Mouse (Mus musculus) CH12.LX (cell line): ENCODE data around the gene Hibadh. TPM values are rescaled to one million over a fixed set of nuclear protein-coding genes. Genes with fewer than 3 reads are reported as not detected.

Experiments
- DNase-seq: peaks from one replicate; pipeline ENCODE4 v3.0.0-alpha.2; 2013; ENCODE audit errors: extremely low read depth
- H3K27ac ChIP-seq: 2 replicates; pipeline ENCODE4 v1.5.1; 2012; ENCODE audit warnings: low read depth, mild to moderate bottlenecking, control low read depth, moderate library complexity; ENCODE audit not compliant: insufficient read depth
- H3K27me3 ChIP-seq: replicated peaks from 2 replicates; pipeline ENCODE3; 2012; ENCODE audit warnings: inconsistent platforms
- H3K36me3 ChIP-seq, 2 experiments: replicated peaks in 1 of 2; 2 replicates each; pipeline versions ENCODE3 to v1.6.1; 2012; ENCODE audit warnings: inconsistent platforms in 1 of 2, low read length in 1 of 2, mild to moderate bottlenecking in 1 of 2, mixed read lengths in 1 of 2, moderate library complexity in 1 of 2; ENCODE audit not compliant: control insufficient read depth in 1 of 2, insufficient read depth in 1 of 2
- H3K4me1 ChIP-seq, 2 experiments: 2 replicates each; pipeline ENCODE4 v1.6.1; 2012; ENCODE audit warnings: inconsistent platforms in 1 of 2, moderate library complexity in 1 of 2; ENCODE audit not compliant: insufficient read depth in 2 of 2, control insufficient read depth in 1 of 2
- H3K4me2 ChIP-seq: 2 replicates; pipeline ENCODE4 v1.6.1; 2012; ENCODE audit warnings: low read depth, mild to moderate bottlenecking, control low read depth; ENCODE audit not compliant: poor library complexity, insufficient read depth, severe bottlenecking
- H3K4me3 ChIP-seq, 3 experiments: fragments of 150-350 bp in 1 of 3; sonication (generic) in 1 of 3; replicated peaks in 1 of 3; 2 replicates each; pipeline versions ENCODE3 to v1.5.1; 2011 to 2012; ENCODE audit warnings: low read depth in 2 of 3, low read length in 2 of 3, mild to moderate bottlenecking in 2 of 3, moderate library complexity in 2 of 3, control low read depth in 1 of 3, improper control_type of control experiment in 1 of 3, inconsistent platforms in 1 of 3, mixed read lengths in 1 of 3; ENCODE audit not compliant: poor library complexity in 1 of 3
- H3K79me2 ChIP-seq: replicated peaks from 2 replicates; pipeline ENCODE4 v1.6.1; 2012; ENCODE audit warnings: mild to moderate bottlenecking, moderate library complexity; ENCODE audit not compliant: control insufficient read depth, poor library complexity, insufficient read depth, severe bottlenecking; ENCODE audit errors: extremely low read depth
- H3K9ac ChIP-seq: 2 replicates; pipeline ENCODE4 v1.6.1; 2012; ENCODE audit warnings: low read depth, mild to moderate bottlenecking, control low read depth, moderate library complexity; ENCODE audit not compliant: insufficient read depth
- H3K9me3 ChIP-seq: replicated peaks from 2 replicates; pipeline ENCODE3; 2012; ENCODE audit warnings: low read length, inconsistent platforms, mixed read lengths
- ELF1 ChIP-seq: IDR thresholded peaks from 2 replicates; pipeline ENCODE4 v1.6.1; 2014; ENCODE audit warnings: low read depth, mild to moderate bottlenecking, inconsistent platforms, low read length, improper control_type of control experiment
- EP300 ChIP-seq: IDR thresholded peaks from 2 replicates; pipeline ENCODE4 v1.6.1; 2011; ENCODE audit warnings: low read length, improper control_type of control experiment
- GABPA ChIP-seq: IDR thresholded peaks from 2 replicates; pipeline ENCODE4 v1.6.1; 2012; ENCODE audit warnings: low read depth, low read length, improper control_type of control experiment, inconsistent platforms; ENCODE audit not compliant: insufficient replicate concordance
- JUN ChIP-seq: IDR thresholded peaks from 2 replicates; pipeline ENCODE4 v1.6.1; 2011; ENCODE audit warnings: low read depth, mild to moderate bottlenecking, low read length, improper control_type of control experiment, moderate library complexity; ENCODE audit not compliant: insufficient read depth
- MAX ChIP-seq: IDR thresholded peaks from 2 replicates; pipeline ENCODE4 v1.6.1; 2011; ENCODE audit warnings: low read length, improper control_type of control experiment
- MAZ ChIP-seq: IDR thresholded peaks from 2 replicates; pipeline ENCODE4 v1.6.1; 2012; ENCODE audit warnings: low read depth, mild to moderate bottlenecking, inconsistent platforms, low read length, improper control_type of control experiment, moderate library complexity
- MEF2A ChIP-seq: IDR thresholded peaks from 2 replicates; pipeline ENCODE4 v1.6.1; 2014; ENCODE audit warnings: low read depth, mild to moderate bottlenecking, inconsistent platforms, low read length, improper control_type of control experiment, borderline replicate concordance
- MXI1 ChIP-seq: IDR thresholded peaks from 2 replicates; pipeline ENCODE4 v1.6.1; 2011; ENCODE audit warnings: mild to moderate bottlenecking, low read depth, low read length, improper control_type of control experiment
- MYC ChIP-seq: IDR thresholded peaks from 2 replicates; pipeline ENCODE4 v1.6.1; 2011; ENCODE audit warnings: low read depth, mild to moderate bottlenecking, improper control_type of control experiment, low read length
- RCOR1 ChIP-seq: conservative IDR thresholded peaks from 2 replicates; pipeline ENCODE4 v1.6.1; 2012; ENCODE audit warnings: low read depth, mild to moderate bottlenecking, inconsistent platforms, low read length, improper control_type of control experiment
- SIN3A ChIP-seq: IDR thresholded peaks from 2 replicates; pipeline ENCODE4 v1.6.1; 2012; ENCODE audit warnings: low read length, improper control_type of control experiment, inconsistent platforms
- SMC3 ChIP-seq: IDR thresholded peaks from 2 replicates; pipeline ENCODE4 v1.6.1; 2011; ENCODE audit warnings: low read depth, low read length, improper control_type of control experiment
- USF1 ChIP-seq: IDR thresholded peaks from 2 replicates; pipeline ENCODE4 v1.6.1; 2014; ENCODE audit warnings: low read depth, mild to moderate bottlenecking, inconsistent platforms, low read length, improper control_type of control experiment
- dilution Hi-C: fragments of 300-500 bp; cut with MboI; formaldehyde crosslinking; loops from 2 replicates; pipeline ENCODE4 v1.14.3; 2020; ENCODE audit warnings: low sequenced_read_pairs; ENCODE audit not compliant: extremely low pct_unique_long_range_greater_than_20kb, extremely low pct_ligation_motif_present
- in situ Hi-C: fragments of 300-500 bp; cut with MboI; formaldehyde crosslinking; loops from 3 replicates; pipeline ENCODE4 v1.14.3; 2019; ENCODE audit warnings: low sequenced_read_pairs, low pct_ligation_motif_present, low pct_unique_long_range_greater_than_20kb, mixed read lengths
- polyA plus RNA-seq: library from polyadenylated mRNA; unstranded; fragments of >175 nt; gene quantifications from 2 replicates; pipeline ENCODE4 v1.2.1, GENCODE M21; 2012; ENCODE audit warnings: low read depth; ENCODE audit not compliant: insufficient read length
- total RNA-seq, 2 experiments: library from RNA; depleted of rRNA; stranded (reverse); fragments of 300-350 nt in 1 of 2; fragments of >200 nt in 1 of 2; gene quantifications; 2 replicates each; pipeline ENCODE4 v1.2.3; 2012 to 2014

Gene Hibadh
- total and polyA plus RNA-seq, 3 experiments = 38.6 to 60.4 (median 44.4) TPM

- in situ Hi-C loops = no loop called here
- TF ChIP-seq MYC = no peak
- H3K4me2 ChIP-seq = no peak overlapping the region
- H3K9me3 ChIP-seq = no peaks in the 10 kb centered on the region
- H3K27me3 ChIP-seq = no peaks in the 10 kb centered on the region
- H3K9ac ChIP-seq = no peak overlapping the region
- dilution Hi-C loops = no loop called here
- no peak overlapping the region for H3K27ac ChIP-seq
- H3K4me1 ChIP-seq = no peaks in the 10 kb centered on the region
- no peak for DNase-seq
- H3K36me3 ChIP-seq = peaks cover 0 to 5% of the 10 kb centered on the region in 2 experiments
- no peak overlapping the region for H3K4me3 ChIP-seq
- no peaks in the 10 kb centered on the region for H3K79me2 ChIP-seq
Measured at GRCm38 (mm10) chr6:52530861-52531260, 109.3 kb downstream of the Hibadh start.

GRCm38 (mm10) chr6:52524226-52524625 lies 116.0 kb downstream of the Hibadh start:
- no peak for TF ChIP-seq USF1
- no peak for TF ChIP-seq MAZ
- no peak for TF ChIP-seq EP300
- TF ChIP-seq RCOR1 = no peak
- TF ChIP-seq MAX = no peak
- TF ChIP-seq MXI1 = no peak
- no peak for TF ChIP-seq SIN3A
- TF ChIP-seq GABPA = no peak
- no peak for TF ChIP-seq MEF2A
- TF ChIP-seq ELF1 = no peak
- TF ChIP-seq, all 38 proteins: peak for 0
- no peak overlapping the region for H3K27ac ChIP-seq
- no peaks in the 10 kb centered on the region for H3K79me2 ChIP-seq
- no peaks in the 10 kb centered on the region for H3K27me3 ChIP-seq
- dilution Hi-C loops (no loop called here), in situ Hi-C loops (no loop called here)
- no peak for DNase-seq
- no peak overlapping the region for H3K4me2 ChIP-seq
- no peaks in the 10 kb centered on the region for H3K9me3 ChIP-seq
- H3K36me3 ChIP-seq = no peaks in the 10 kb centered on the region
- no peaks in the 10 kb centered on the region for H3K4me1 ChIP-seq
- no peak overlapping the region for H3K9ac ChIP-seq
- no peak overlapping the region for H3K4me3 ChIP-seq

GRCm38 (mm10) chr6:52518704-52519103 lies 121.5 kb downstream of the Hibadh start:
- in situ Hi-C loops = no loop called here
- dilution Hi-C loops = no loop called here
- Histone ChIP-seq H3K36me3 (no peaks in the 10 kb centered on the region), H3K4me3 (no peak overlapping the region), H3K4me2 (no peak overlapping the region), H3K79me2 (no peaks in the 10 kb centered on the region), H3K4me1 (peaks cover 0 to 13% of the 10 kb centered on the region in 2 experiments; a peak in 1 of 4 replicates), H3K9me3 (no peaks in the 10 kb centered on the region), H3K27me3 (no peaks in the 10 kb centered on the region), H3K27ac (no peak overlapping the region), H3K9ac (no peak overlapping the region)
- no peak for DNase-seq
- TF ChIP-seq SMC3 = no peak
- no peak for TF ChIP-seq JUN
- no peak for TF ChIP-seq EP300
